Mouse (Mus musculus) myocyte (in vitro differentiated cells): ENCODE data around the gene Ccl5. TPM values are rescaled to one million over a fixed set of nuclear protein-coding genes. Genes with fewer than 3 reads are reported as not detected.

Source experiments
- H3K27me3 ChIP-seq: one replicate; pipeline ENCODE4 v1.6.1; 2011; ENCODE audit not compliant: control insufficient read depth, insufficient read depth, insufficient read length
- H3K36me3 ChIP-seq: one replicate; pipeline ENCODE4 v1.6.1; 2011; ENCODE audit not compliant: control insufficient read depth, insufficient read depth
- H3K4me2 ChIP-seq: one replicate; pipeline ENCODE4 v1.6.1; 2011; ENCODE audit warnings: low read depth, control low read depth
- H3K4me3 ChIP-seq: one replicate; pipeline ENCODE4 v1.5.1; 2011; ENCODE audit warnings: mild to moderate bottlenecking, control low read depth, moderate library complexity
- H3K79me2 ChIP-seq: one replicate; pipeline ENCODE4 v1.6.1; 2011; ENCODE audit not compliant: control insufficient read depth, insufficient read depth
- H3ac ChIP-seq: one replicate; pipeline ENCODE4 v1.6.1; 2011; ENCODE audit not compliant: control insufficient read depth, insufficient read length
- CEBPB ChIP-seq: IDR thresholded peaks from 2 replicates; pipeline ENCODE4 v1.6.1; 2011; ENCODE audit warnings: mild to moderate bottlenecking, moderate library complexity; ENCODE audit not compliant: poor library complexity, insufficient read depth, severe bottlenecking
- E2F4 ChIP-seq: IDR thresholded peaks from one replicate; pipeline ENCODE4 v1.6.1; 2011; ENCODE audit warnings: mild to moderate bottlenecking, control low read depth, moderate library complexity; ENCODE audit not compliant: insufficient read depth
- MAX ChIP-seq: IDR thresholded peaks from one replicate; pipeline ENCODE4 v1.6.1; 2011; ENCODE audit warnings: low read depth, mild to moderate bottlenecking, control low read depth
- MYOD1 ChIP-seq, 3 experiments: IDR thresholded peaks; one replicate each; pipeline ENCODE4 v1.6.1; 2011; ENCODE audit warnings: control low read depth in 2 of 3, low read depth in 2 of 3, mild to moderate bottlenecking in 2 of 3, moderate library complexity in 1 of 3; ENCODE audit not compliant: insufficient read length in 2 of 3, control insufficient read depth in 1 of 3
- MYOG ChIP-seq, 3 experiments: IDR thresholded peaks; one replicate each; pipeline ENCODE4 v1.6.1; 2011; ENCODE audit warnings: control low read depth in 2 of 3, low read depth in 2 of 3, mild to moderate bottlenecking in 2 of 3; ENCODE audit not compliant: insufficient read length in 2 of 3, control insufficient read depth in 1 of 3, insufficient read depth in 1 of 3
- POLR2A ChIP-seq: IDR thresholded peaks from one replicate; pipeline ENCODE4 v1.6.1; 2011; ENCODE audit warnings: low read depth, mild to moderate bottlenecking, control low read depth, moderate library complexity; ENCODE audit not compliant: insufficient read length
- POLR2AphosphoS2 ChIP-seq: IDR thresholded peaks from one replicate; pipeline ENCODE4 v1.6.1; 2011; ENCODE audit warnings: low read depth, control low read depth; ENCODE audit not compliant: insufficient read length
- REST ChIP-seq: IDR thresholded peaks from one replicate; pipeline ENCODE4 v1.6.1; 2011; ENCODE audit warnings: mild to moderate bottlenecking, control low read depth, moderate library complexity; ENCODE audit not compliant: insufficient read depth, insufficient read length
- SRF ChIP-seq: IDR thresholded peaks from one replicate; pipeline ENCODE4 v1.6.1; 2011; ENCODE audit warnings: low read depth; ENCODE audit not compliant: control insufficient read depth, insufficient read length
- TCF12 ChIP-seq: IDR thresholded peaks from one replicate; pipeline ENCODE4 v1.6.1; 2011; ENCODE audit warnings: mild to moderate bottlenecking, control low read depth; ENCODE audit not compliant: poor library complexity, insufficient read depth, severe bottlenecking
- TCF3 ChIP-seq: IDR thresholded peaks from one replicate; pipeline ENCODE4 v1.6.1; 2011; ENCODE audit warnings: low read depth, control low read depth; ENCODE audit not compliant: insufficient read length
- USF1 ChIP-seq: IDR thresholded peaks from one replicate; pipeline ENCODE4 v1.6.1; 2011; ENCODE audit warnings: low read depth, mild to moderate bottlenecking, control low read depth, moderate library complexity
- polyA plus RNA-seq: library from polyadenylated mRNA; unstranded; fragments of >200 nt; fragmentation: generic; extraction: Trizol; gene quantifications from one replicate; pipeline ENCODE4 v1.2.1, GENCODE M21; 2012; ENCODE audit warnings: missing spikeins

The Ccl5 gene
- polyA plus RNA-seq: 10.4 TPM

- Histone ChIP-seq H3K4me3 (no peak within 1 kb of the TSS), H3K79me2 (no peaks in the 10 kb centered on the region), H3K27me3 (no peaks in the 10 kb centered on the region), H3K4me2 (no peak within 1 kb of the TSS), H3K36me3 (no peaks in the 10 kb centered on the region), H3ac (no peak within 1 kb of the TSS)
- no peak for TF ChIP-seq SRF
- TF ChIP-seq CEBPB: no peak
- no peak for TF ChIP-seq MYOG (IDR thresholded peaks at IDR 0.05; ENCODE audit: control insufficient read depth in 1 of 3, insufficient read depth in 1 of 3, insufficient read length in 2 of 3, low read depth in 2 of 3)
- no peak for TF ChIP-seq MAX
- no peak for TF ChIP-seq TCF3
- no peak for TF ChIP-seq E2F4
- TF ChIP-seq REST: no peak
- no peak for TF ChIP-seq USF1
- TF ChIP-seq POLR2AphosphoS2: no peak
Observed at GRCm38 (mm10) chr11:83530360-83530759, at the start of gene Ccl5. TSS of gene Ccl5 (minus strand) at chr11:83530518.

- Histone ChIP-seq H3K27me3 (no peaks in the 10 kb centered on the region), H3ac (no peak overlapping the region), H3K36me3 (no peaks in the 10 kb centered on the region), H3K4me2 (no peak overlapping the region), H3K79me2 (no peaks in the 10 kb centered on the region), H3K4me3 (no peak overlapping the region)
- no peak for TF ChIP-seq MYOG (IDR thresholded peaks at IDR 0.05; ENCODE audit: control insufficient read depth in 1 of 3, insufficient read depth in 1 of 3, insufficient read length in 2 of 3, low read depth in 2 of 3)
- peak in 1 of 3 experiments; percentile 19 for TF ChIP-seq MYOD1 (IDR thresholded peaks at IDR 0.05; ENCODE audit: control insufficient read depth in 1 of 3, insufficient read length in 2 of 3, low read depth in 2 of 3)
Observed at GRCm38 (mm10) chr11:83578999-83579398, 48.7 kb upstream of the Ccl5 start.

- Histone ChIP-seq H3K4me2 (peak within 1 kb of the TSS; percentile 61), H3K27me3 (no peaks in the 10 kb centered on the region), H3K4me3 (no peak within 1 kb of the TSS), H3ac (no peak within 1 kb of the TSS), H3K36me3 (no peaks in the 10 kb centered on the region), H3K79me2 (no peaks in the 10 kb centered on the region)
- TF ChIP-seq MYOD1 (IDR thresholded peaks at IDR 0.05; ENCODE audit: control insufficient read depth in 1 of 3, insufficient read length in 2 of 3, low read depth in 2 of 3) (no peak), REST (no peak), TCF3 (no peak), USF1 (no peak), E2F4 (no peak), TCF12 (no peak), MAX (no peak), CEBPB (no peak), SRF (no peak), POLR2A (no peak), POLR2AphosphoS2 (no peak), MYOG (IDR thresholded peaks at IDR 0.05; ENCODE audit: control insufficient read depth in 1 of 3, insufficient read depth in 1 of 3, insufficient read length in 2 of 3, low read depth in 2 of 3) (no peak)
Observed at GRCm38 (mm10) chr11:83578186-83578760, 48.0 kb upstream of the Ccl5 start, which contains the start of gene Ccl9. TSS of gene Ccl9 (minus strand) at chr11:83578636.

GRCm38 (mm10) chr11:83576927-83577555 is 46.7 kb upstream of the Ccl5 start:
- peak; percentile 98 for TF ChIP-seq CEBPB
- no peak for TF ChIP-seq REST
- H3ac ChIP-seq: no peak overlapping the region
- H3K4me2 ChIP-seq: peak overlapping the region; percentile 61
- H3K27me3 ChIP-seq: no peaks in the 10 kb centered on the region
- no peaks in the 10 kb centered on the region for H3K36me3 ChIP-seq
- H3K4me3 ChIP-seq: no peak overlapping the region
- no peaks in the 10 kb centered on the region for H3K79me2 ChIP-seq

- Histone ChIP-seq H3K79me2 (no peaks in the 10 kb centered on the region), H3ac (no peak overlapping the region), H3K4me2 (no peak overlapping the region), H3K36me3 (no peaks in the 10 kb centered on the region), H3K27me3 (no peaks in the 10 kb centered on the region), H3K4me3 (no peak overlapping the region)
- TF ChIP-seq SRF: no peak
- TF ChIP-seq REST: no peak
- TF ChIP-seq POLR2AphosphoS2: no peak
- TF ChIP-seq POLR2A: no peak
- TF ChIP-seq TCF3: no peak
- no peak for TF ChIP-seq E2F4
- no peak for TF ChIP-seq USF1
Observed at GRCm38 (mm10) chr11:83572834-83573233, 42.5 kb upstream of the Ccl5 start.
